13 mouse cellular contexts compared by ENCODE assay signal in genomic region chr3:149256891-149257290, GRCm38 (mm10).
DNase-seq lines count a peak whose midpoint lies in the region; ATAC-seq and TF ChIP-seq lines count a peak whose summit lies in the region.
"Had no signal": no experiment of that assay in that cellular context is flagged by ENCODE, and none has a peak within 500 bp of the region (broad histone marks: within the 10 kb centered on the region; RNA-seq: fewer than 3 reads in every experiment).

No protein-coding gene starts in this region.

- ATAC-seq in heart, embryonic 16.5 days (replicated peaks; ENCODE audit: extremely low read depth, insufficient read depth, low FRiP score): no peak
- ATAC-seq in heart, embryonic 11.5 days (replicated peaks; ENCODE audit: insufficient number of reproducible peaks, low FRiP score, low TSS enrichment): no peak
- no peak for ATAC-seq in intestine, embryonic 15.5 days
- ATAC-seq in megakaryocyte, adult 5-6 weeks (ENCODE audit: poor library complexity, severe bottlenecking): no peak

- H3K9ac ChIP-seq in heart, embryonic 16.5 days (ENCODE audit: low read length): peak overlapping the region; percentile 7; the same call in 1 of the 2 replicates
- H3K9ac ChIP-seq in heart, embryonic 11.5 days (ENCODE audit: low read depth, low read length): no peak overlapping the region
- H3K9ac ChIP-seq in intestine, embryonic 15.5 days: no peak overlapping the region

- no peak for TF ChIP-seq CTCF in layer of hippocampus, adult 2 months (conservative IDR thresholded peaks at IDR 0.05)

- no peaks in the 10 kb centered on the region for H3K27me3 ChIP-seq in heart, embryonic 16.5 days (ENCODE audit: control insufficient read depth, insufficient read depth, low read length)
- H3K27me3 ChIP-seq in heart, embryonic 11.5 days (ENCODE audit: control insufficient read depth, insufficient read depth, low read length): no peaks in the 10 kb centered on the region
- H3K27me3 ChIP-seq in intestine, embryonic 15.5 days (replicated peaks): no peaks in the 10 kb centered on the region

- no peaks in the 10 kb centered on the region for H3K9me3 ChIP-seq in heart, embryonic 16.5 days (replicated peaks; ENCODE audit: control insufficient read depth, low read length)
- H3K9me3 ChIP-seq in heart, embryonic 11.5 days (replicated peaks; ENCODE audit: control insufficient read depth, low read length): no peaks in the 10 kb centered on the region
- no peaks in the 10 kb centered on the region for H3K9me3 ChIP-seq in intestine, embryonic 15.5 days
- H3K9me3 ChIP-seq: forebrain, embryonic 10.5 days had no signal

- DNase-seq in layer of hippocampus, adult 2 months (ENCODE audit: low spot score in 2 of 2): no peak
- no peak for DNase-seq in layer of hippocampus, adult 9-11 months
- DNase-seq in NIH3T3 (ENCODE audit: low read depth): peak; percentile 62
- DNase-seq: cerebellum, adult 8-10 months; embryo, embryonic 11 days; right cerebral cortex, postnatal 25 days; thymus, postnatal 36 days had no signal

- no peak overlapping the region for H3K27ac ChIP-seq in heart, embryonic 16.5 days (ENCODE audit: low read length)
- H3K27ac ChIP-seq in heart, embryonic 11.5 days (ENCODE audit: low read depth, low read length): no peak overlapping the region
- peak overlapping the region; percentile 2; the same call in 1 of the 2 replicates for H3K27ac ChIP-seq in layer of hippocampus, adult 2 months
- H3K27ac ChIP-seq in intestine, embryonic 15.5 days: no peak overlapping the region
- H3K27ac ChIP-seq: forebrain, embryonic 10.5 days; macrophage had no signal

- H3K36me3 ChIP-seq in heart, embryonic 16.5 days (ENCODE audit: control insufficient read depth, insufficient read depth): no peaks in the 10 kb centered on the region
- no peaks in the 10 kb centered on the region for H3K36me3 ChIP-seq in heart, embryonic 11.5 days (ENCODE audit: control insufficient read depth, insufficient read depth, low read length)
- H3K36me3 ChIP-seq in intestine, embryonic 15.5 days: no peaks in the 10 kb centered on the region
- H3K36me3 ChIP-seq: forebrain, embryonic 10.5 days had no signal

- H3K4me1 ChIP-seq in heart, embryonic 16.5 days (ENCODE audit: control insufficient read depth, insufficient read depth, low read length): peaks cover 13% of the 10 kb centered on the region
- no peaks in the 10 kb centered on the region for H3K4me1 ChIP-seq in heart, embryonic 11.5 days (ENCODE audit: control insufficient read depth, insufficient read depth, low read length)
- 0 out of 2 replicates have a peak, but pooled peaks cover 2% of the 10 kb centered on the region for H3K4me1 ChIP-seq in intestine, embryonic 15.5 days (replicated peaks)

- 46% methylated on average over 9 of the region's 9 CpGs for WGBS in heart, embryonic 16.5 days
- WGBS in heart, embryonic 11.5 days (ENCODE audit: insufficient replicate concordance): 54% methylated on average over 9 of the region's 9 CpGs
- WGBS in intestine, embryonic 15.5 days: 30% methylated on average over 9 of the region's 9 CpGs

- no peak overlapping the region for H3K4me3 ChIP-seq in heart, embryonic 16.5 days (ENCODE audit: low read length)
- H3K4me3 ChIP-seq in heart, embryonic 11.5 days (ENCODE audit: low read depth, low read length): no peak overlapping the region
- no peak overlapping the region for H3K4me3 ChIP-seq in layer of hippocampus, adult 2 months
- no peak overlapping the region for H3K4me3 ChIP-seq in intestine, embryonic 15.5 days (replicated peaks)
- H3K4me3 ChIP-seq: forebrain, embryonic 10.5 days had no signal

- peak overlapping the region; percentile 25; the same call in 1 of the 2 replicates for H3K4me2 ChIP-seq in heart, embryonic 16.5 days (ENCODE audit: low read depth, low read length)
- no peak overlapping the region; the same call in 1 of the 2 replicates for H3K4me2 ChIP-seq in heart, embryonic 11.5 days
- H3K4me2 ChIP-seq in intestine, embryonic 15.5 days (replicated peaks): peak overlapping the region; percentile 7; the same call in 1 of the 2 replicates
